Comparison of ENCODE assay signal across 11 mouse cellular contexts in genomic region chr5:127355836-127356235, GRCm38 (mm10).
DNase-seq lines count a peak whose midpoint lies in the region; ATAC-seq lines count a peak whose summit lies in the region.
"Had no signal": no experiment of that assay in that cellular context is flagged by ENCODE, and none has a peak within 500 bp of the region (broad histone marks: within the 10 kb centered on the region; RNA-seq: fewer than 3 reads in every experiment).

No protein-coding gene starts in this region.

- H3K4me2 ChIP-seq in midbrain, embryonic 13.5 days (replicated peaks), result no peak overlapping the region
- no peak overlapping the region for H3K4me2 ChIP-seq in midbrain, embryonic 16.5 days (ENCODE audit: low read length)
- H3K4me2 ChIP-seq in kidney, embryonic 16.5 days (replicated peaks; ENCODE audit: low read depth, low read length), result no peak overlapping the region
- H3K4me2 ChIP-seq: liver, embryonic 13.5 days had no signal

- peak overlapping the region; percentile 51; the same call in 1 of the 2 replicates for H3K27ac ChIP-seq in midbrain, embryonic 13.5 days
- no peak overlapping the region for H3K27ac ChIP-seq in midbrain, embryonic 16.5 days (ENCODE audit: low read length)
- peak overlapping the region; percentile 54 for H3K27ac ChIP-seq in embryonic facial prominence, embryonic 10.5 days (replicated peaks)
- no peak overlapping the region for H3K27ac ChIP-seq in kidney, embryonic 16.5 days (ENCODE audit: low read length)
- H3K27ac ChIP-seq: liver, embryonic 13.5 days had no signal

- 0 out of 2 replicates have a peak, but pooled peaks cover 5% of the 10 kb centered on the region for H3K36me3 ChIP-seq in midbrain, embryonic 13.5 days
- no peaks in the 10 kb centered on the region for H3K36me3 ChIP-seq in midbrain, embryonic 16.5 days (ENCODE audit: control insufficient read depth, insufficient read depth, low read length)
- peaks cover 14% of the 10 kb centered on the region for H3K36me3 ChIP-seq in embryonic facial prominence, embryonic 10.5 days (replicated peaks)
- H3K36me3 ChIP-seq in kidney, embryonic 16.5 days (ENCODE audit: insufficient read depth, low read length), result no peaks in the 10 kb centered on the region
- H3K36me3 ChIP-seq: liver, embryonic 13.5 days had no signal

- no peak for ATAC-seq in midbrain, embryonic 13.5 days
- ATAC-seq in midbrain, embryonic 16.5 days, result no peak
- no peak for ATAC-seq in kidney, embryonic 16.5 days (ENCODE audit: low FRiP score, low TSS enrichment)
- ATAC-seq: intestine, embryonic 16.5 days had no signal

- no peak overlapping the region for H3K9ac ChIP-seq in midbrain, embryonic 13.5 days (replicated peaks)
- H3K9ac ChIP-seq in midbrain, embryonic 16.5 days (ENCODE audit: low read depth, low read length), result no peak overlapping the region
- no peak overlapping the region for H3K9ac ChIP-seq in kidney, embryonic 16.5 days (replicated peaks; ENCODE audit: low read length)
- H3K9ac ChIP-seq: liver, embryonic 13.5 days had no signal

- no peaks in the 10 kb centered on the region for H3K27me3 ChIP-seq in midbrain, embryonic 13.5 days
- H3K27me3 ChIP-seq in midbrain, embryonic 16.5 days (ENCODE audit: control insufficient read depth, insufficient read depth, low read depth, low read length), result no peaks in the 10 kb centered on the region
- H3K27me3 ChIP-seq in embryonic facial prominence, embryonic 10.5 days (replicated peaks; ENCODE audit: low read depth, poor library complexity, severe bottlenecking), result no peaks in the 10 kb centered on the region
- no peaks in the 10 kb centered on the region for H3K27me3 ChIP-seq in kidney, embryonic 16.5 days (ENCODE audit: insufficient read depth, low read length)
- H3K27me3 ChIP-seq: liver, embryonic 13.5 days had no signal

- WGBS in midbrain, embryonic 13.5 days, result 22% methylated on average over 8 of the region's 8 CpGs
- 15% methylated on average over 8 of the region's 8 CpGs for WGBS in midbrain, embryonic 16.5 days
- 16% methylated on average over 8 of the region's 8 CpGs for WGBS in embryonic facial prominence, embryonic 10.5 days
- 17% methylated on average over 8 of the region's 8 CpGs for whole genome bisulfite sequencing in kidney, embryonic 16.5 days

- peak; percentile 73 for DNase-seq in cerebellum, adult 9-10 months
- peak; percentile 52 for DNase-seq in embryonic facial prominence, embryonic 10.5 days (ENCODE audit: low spot score)
- peak; percentile 22 for DNase-seq in retina, embryonic 14.5 days (ENCODE audit: low spot score)
- DNase-seq in layer of hippocampus, postnatal 10 days (ENCODE audit: low spot score in 2 of 2), result no peak
- DNase-seq: heart, adult 18-20 months; liver, embryonic 13.5 days had no signal

- peaks cover 22% of the 10 kb centered on the region for H3K4me1 ChIP-seq in midbrain, embryonic 13.5 days (replicated peaks)
- H3K4me1 ChIP-seq in midbrain, embryonic 16.5 days (ENCODE audit: control insufficient read depth, insufficient read depth, low read length), result no peaks in the 10 kb centered on the region; the same call in 1 of the 2 replicates
- H3K4me1 ChIP-seq in embryonic facial prominence, embryonic 10.5 days, result peaks cover 24% of the 10 kb centered on the region
- no peaks in the 10 kb centered on the region for H3K4me1 ChIP-seq in kidney, embryonic 16.5 days (ENCODE audit: insufficient read depth, low read length)
- H3K4me1 ChIP-seq: liver, embryonic 13.5 days had no signal

- H3K9me3 ChIP-seq in midbrain, embryonic 13.5 days, result no peaks in the 10 kb centered on the region
- no peaks in the 10 kb centered on the region for H3K9me3 ChIP-seq in midbrain, embryonic 16.5 days (replicated peaks; ENCODE audit: control insufficient read depth, low read length, poor library complexity, severe bottlenecking)
- H3K9me3 ChIP-seq in embryonic facial prominence, embryonic 10.5 days, result no peaks in the 10 kb centered on the region
- no peaks in the 10 kb centered on the region for H3K9me3 ChIP-seq in kidney, embryonic 16.5 days (ENCODE audit: low read length)

- H3K4me3 ChIP-seq in midbrain, embryonic 13.5 days (replicated peaks), result no peak overlapping the region
- H3K4me3 ChIP-seq in midbrain, embryonic 16.5 days (ENCODE audit: low read depth, low read length), result no peak overlapping the region
- no peak overlapping the region for H3K4me3 ChIP-seq in embryonic facial prominence, embryonic 10.5 days
- no peak overlapping the region for H3K4me3 ChIP-seq in kidney, embryonic 16.5 days (ENCODE audit: low read length)
- H3K4me3 ChIP-seq: erythroblast, embryonic 14.5 days; liver, embryonic 13.5 days had no signal

Comparison
In these comparisons a context has a peak if more than half of its experiments do, and no peak if none do; other contexts are left out.
1. H3K27ac ChIP-seq: peak in midbrain, embryonic 13.5 days (single experiment) and embryonic facial prominence, embryonic 10.5 days (single experiment); none in midbrain, embryonic 16.5 days (single experiment) and kidney, embryonic 16.5 days (single experiment).
2. DNase-seq: peak in cerebellum, adult 9-10 months (single experiment), embryonic facial prominence, embryonic 10.5 days (single experiment) and retina, embryonic 14.5 days (single experiment); none in layer of hippocampus, postnatal 10 days (0 of 2).